Mouse (Mus musculus): ENCODE measurements around the gene Slc26a6. TPM values are rescaled to one million over a fixed set of nuclear protein-coding genes. Genes with fewer than 3 reads are reported as not detected.
A peak's percentile ranks its signal among the peaks of the same experiment; 100 is the strongest.

Slc26a6 gene
- polyA plus RNA-seq (2014; fragmentation: Nextera tagmentation; extraction: Ambion mirVana), result 7.6 and 8.7 TPM in 2 replicates

DNA sequence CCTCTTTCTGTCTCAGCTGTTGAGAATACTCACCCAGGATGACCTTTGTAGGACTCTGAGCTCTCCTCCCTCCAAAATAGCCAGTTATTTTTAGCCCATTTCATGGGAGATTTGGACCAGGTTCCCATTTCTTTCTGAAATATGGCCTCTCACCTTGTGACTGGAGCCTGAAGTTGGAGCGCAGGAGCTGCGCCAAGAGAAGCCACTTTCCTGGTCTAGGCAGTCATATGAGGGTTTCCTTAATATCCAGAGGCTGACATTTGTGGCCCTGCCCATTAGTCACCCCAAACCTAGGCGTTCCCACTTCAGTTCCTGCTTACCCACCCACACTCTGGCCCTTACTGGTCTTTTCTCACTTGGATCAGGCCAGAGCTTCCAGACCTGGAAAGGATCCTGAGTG, at the start of gene Slc26a6:
TSS of gene Slc26a6 (plus strand) at position 308 of the 400 bp plus-strand sequence.
- ATAC-seq (ENCODE audit: insufficient number of reproducible peaks, insufficient read depth, low FRiP score, low read depth), result no peak
- Histone ChIP-seq H3K9me3 (ENCODE audit: control insufficient read depth, low read length) (no peaks in the 10 kb centered on the region), H3K4me3 (ENCODE audit: control insufficient read depth in 1 of 2, insufficient read depth in 1 of 2, low read depth in 1 of 2, low read length in 2 of 2) (peak within 1 kb of the TSS; percentile 65 to 83), H3K27ac (replicated peaks in 1 of 2; ENCODE audit: control insufficient read depth in 1 of 2, insufficient read depth in 1 of 2, low read depth in 2 of 2, low read length in 2 of 2) (peak within 1 kb of the TSS; percentile 55 to 84), H3K9ac (ENCODE audit: low read length) (peak within 1 kb of the TSS; percentile 85), H3K36me3 (ENCODE audit: control insufficient read depth, insufficient read depth, low read length) (peaks cover 11% of the 10 kb centered on the region), H3K4me1 (ENCODE audit: control insufficient read depth in 2 of 2, insufficient read depth in 2 of 2, low read length in 2 of 2) (peaks cover 16 to 26% of the 10 kb centered on the region in 2 experiments), H3K4me2 (ENCODE audit: low read length) (peak within 1 kb of the TSS; percentile 97), H3K27me3 (ENCODE audit: control insufficient read depth, insufficient read depth, low read length) (peaks cover 9% of the 10 kb centered on the region; the same call in 1 of the 2 replicates)
- 82% methylated on average over 3 of the region's 3 CpGs for WGBS

DNA sequence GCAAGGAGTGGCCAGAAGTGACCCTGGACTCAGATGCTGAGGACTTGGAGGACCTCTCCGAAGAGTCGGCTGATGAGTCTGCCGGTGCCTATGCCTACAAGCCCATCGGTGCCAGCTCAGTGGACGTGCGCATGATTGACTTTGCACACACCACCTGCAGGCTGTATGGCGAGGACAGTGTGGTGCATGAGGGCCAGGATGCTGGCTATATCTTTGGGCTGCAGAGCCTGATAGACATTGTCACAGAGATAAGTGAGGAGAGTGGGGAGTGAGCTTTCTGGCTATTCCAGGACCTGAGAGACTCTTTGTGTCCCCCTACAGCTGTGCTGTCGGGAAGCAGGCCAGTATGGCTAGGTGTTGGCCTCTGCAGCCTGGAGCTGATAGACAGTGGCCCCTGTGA, 47.3 kb upstream of the Slc26a6 start:
- Histone ChIP-seq H3K4me3 (ENCODE audit: control insufficient read depth in 1 of 2, insufficient read depth in 1 of 2, low read depth in 1 of 2, low read length in 2 of 2) (no peak overlapping the region), H3K36me3 (ENCODE audit: control insufficient read depth, insufficient read depth, low read length) (peaks cover 68% of the 10 kb centered on the region), H3K9ac (ENCODE audit: low read length) (no peak overlapping the region), H3K4me1 (ENCODE audit: control insufficient read depth in 2 of 2, insufficient read depth in 2 of 2, low read length in 2 of 2) (peaks cover 16 to 42% of the 10 kb centered on the region in 2 experiments), H3K27ac (replicated peaks in 1 of 2; ENCODE audit: control insufficient read depth in 1 of 2, insufficient read depth in 1 of 2, low read depth in 2 of 2, low read length in 2 of 2) (no peak overlapping the region), H3K4me2 (ENCODE audit: low read length) (no peak overlapping the region), H3K27me3 (ENCODE audit: control insufficient read depth, insufficient read depth, low read length) (no peaks in the 10 kb centered on the region), H3K9me3 (ENCODE audit: control insufficient read depth, low read length) (no peaks in the 10 kb centered on the region)
- no peak for ATAC-seq (ENCODE audit: insufficient number of reproducible peaks, insufficient read depth, low FRiP score, low read depth)
- WGBS, result 75% methylated on average over 8 of the region's 8 CpGs

DNA sequence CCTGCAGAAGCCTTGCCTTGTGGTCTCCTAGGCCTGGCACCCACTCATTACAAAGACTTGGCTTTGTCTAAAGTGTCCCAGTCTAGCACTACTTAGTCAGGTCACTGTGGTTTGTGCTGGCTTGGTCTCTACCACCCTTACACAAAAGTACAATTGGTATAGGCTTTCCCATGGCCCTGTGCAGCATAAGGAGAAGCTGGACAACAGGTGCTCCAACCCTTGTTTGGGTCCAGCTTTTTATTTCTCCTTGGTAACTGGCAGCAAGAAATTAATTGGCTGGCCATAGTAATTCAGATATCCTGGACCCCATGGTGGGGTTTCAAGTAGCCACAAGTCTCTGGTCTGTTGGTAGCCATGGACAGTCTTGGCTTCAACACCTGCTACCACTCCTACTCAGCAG, 46.7 kb upstream of the Slc26a6 start:
- no peaks in the 10 kb centered on the region for H3K9me3 ChIP-seq (ENCODE audit: control insufficient read depth, low read length)
- no peaks in the 10 kb centered on the region for H3K27me3 ChIP-seq (ENCODE audit: control insufficient read depth, insufficient read depth, low read length)
- H3K4me2 ChIP-seq (ENCODE audit: low read length), result no peak overlapping the region
- H3K4me1 ChIP-seq (ENCODE audit: control insufficient read depth in 2 of 2, insufficient read depth in 2 of 2, low read length in 2 of 2), result peaks cover 16 to 42% of the 10 kb centered on the region in 2 experiments
- no peak overlapping the region for H3K9ac ChIP-seq (ENCODE audit: low read length)
- H3K4me3 ChIP-seq (ENCODE audit: control insufficient read depth in 1 of 2, insufficient read depth in 1 of 2, low read depth in 1 of 2, low read length in 2 of 2), result no peak overlapping the region
- peaks cover 63% of the 10 kb centered on the region for H3K36me3 ChIP-seq (ENCODE audit: control insufficient read depth, insufficient read depth, low read length)
- no peak for ATAC-seq (ENCODE audit: insufficient number of reproducible peaks, insufficient read depth, low FRiP score, low read depth)
- H3K27ac ChIP-seq (replicated peaks in 1 of 2; ENCODE audit: control insufficient read depth in 1 of 2, insufficient read depth in 1 of 2, low read depth in 2 of 2, low read length in 2 of 2), result peak overlapping the region in 1 of 2 experiments; percentile 74; a peak in 2 of 4 replicates

DNA sequence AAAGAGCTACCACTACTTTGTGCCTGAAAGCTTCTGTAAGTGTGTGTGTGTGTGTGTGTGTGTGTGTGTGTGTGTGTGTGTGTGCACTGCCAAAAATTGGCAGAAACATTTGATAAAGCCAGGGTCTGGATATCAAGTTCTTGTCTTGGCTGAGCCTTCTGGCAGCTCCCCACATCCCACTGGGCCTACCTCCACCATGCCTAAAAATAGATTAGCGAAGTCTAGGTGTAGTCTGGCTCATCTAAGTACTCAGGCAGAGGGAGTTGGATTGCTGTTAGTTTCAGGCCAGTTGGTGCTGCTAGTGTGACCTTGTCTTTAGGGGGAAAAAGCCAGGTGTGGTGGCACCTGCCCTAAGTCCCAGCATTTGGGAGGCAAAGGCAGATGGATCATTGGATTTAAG, 46.3 kb upstream of the Slc26a6 start:
- H3K9me3 ChIP-seq (ENCODE audit: control insufficient read depth, low read length), result no peaks in the 10 kb centered on the region
- no peak overlapping the region for H3K4me3 ChIP-seq (ENCODE audit: control insufficient read depth in 1 of 2, insufficient read depth in 1 of 2, low read depth in 1 of 2, low read length in 2 of 2)
- no peak for ATAC-seq (ENCODE audit: insufficient number of reproducible peaks, insufficient read depth, low FRiP score, low read depth)
- H3K9ac ChIP-seq (ENCODE audit: low read length), result no peak overlapping the region
- peaks cover 16 to 42% of the 10 kb centered on the region in 2 experiments for H3K4me1 ChIP-seq (ENCODE audit: control insufficient read depth in 2 of 2, insufficient read depth in 2 of 2, low read length in 2 of 2)
- H3K36me3 ChIP-seq (ENCODE audit: control insufficient read depth, insufficient read depth, low read length), result peaks cover 63% of the 10 kb centered on the region
- WGBS, result 46% methylated on average over 1 of the region's 1 CpGs
- H3K27me3 ChIP-seq (ENCODE audit: control insufficient read depth, insufficient read depth, low read length), result no peaks in the 10 kb centered on the region
- H3K27ac ChIP-seq (replicated peaks in 1 of 2; ENCODE audit: control insufficient read depth in 1 of 2, insufficient read depth in 1 of 2, low read depth in 2 of 2, low read length in 2 of 2), result peak overlapping the region; percentile 41 to 74; a peak in 2 of 4 replicates
- H3K4me2 ChIP-seq (ENCODE audit: low read length), result no peak overlapping the region

- Histone ChIP-seq H3K27me3 (ENCODE audit: control insufficient read depth, insufficient read depth, low read length) (no peaks in the 10 kb centered on the region), H3K9me3 (ENCODE audit: control insufficient read depth, low read length) (no peaks in the 10 kb centered on the region), H3K36me3 (ENCODE audit: control insufficient read depth, insufficient read depth, low read length) (peaks cover 63% of the 10 kb centered on the region), H3K27ac (replicated peaks in 1 of 2; ENCODE audit: control insufficient read depth in 1 of 2, insufficient read depth in 1 of 2, low read depth in 2 of 2, low read length in 2 of 2) (peak overlapping the region in 1 of 2 experiments; percentile 74; a peak in 1 of 4 replicates), H3K4me1 (ENCODE audit: control insufficient read depth in 2 of 2, insufficient read depth in 2 of 2, low read length in 2 of 2) (peaks cover 16 to 42% of the 10 kb centered on the region in 2 experiments), H3K4me3 (ENCODE audit: control insufficient read depth in 1 of 2, insufficient read depth in 1 of 2, low read depth in 1 of 2, low read length in 2 of 2) (no peak overlapping the region), H3K4me2 (ENCODE audit: low read length) (0 out of 2 replicates have a peak overlapping the region, but pooled peaks have one; percentile 82), H3K9ac (ENCODE audit: low read length) (peak overlapping the region; percentile 26; the same call in 1 of the 2 replicates)
- WGBS, result 69% methylated on average over 5 of the region's 5 CpGs
- no peak for ATAC-seq (ENCODE audit: insufficient number of reproducible peaks, insufficient read depth, low FRiP score, low read depth)
Measured at GRCm38 (mm10) chr9:108807674-108808073, 45.4 kb upstream of the Slc26a6 start.

- peaks cover 63% of the 10 kb centered on the region for H3K36me3 ChIP-seq (ENCODE audit: control insufficient read depth, insufficient read depth, low read length)
- H3K9ac ChIP-seq (ENCODE audit: low read length), result peak within 1 kb of the TSS; percentile 90
- ATAC-seq (ENCODE audit: insufficient number of reproducible peaks, insufficient read depth, low FRiP score, low read depth), result peak; percentile 85
- under 1% methylated on average over 58 of the region's 62 CpGs for WGBS
- H3K4me3 ChIP-seq (ENCODE audit: control insufficient read depth in 1 of 2, insufficient read depth in 1 of 2, low read depth in 1 of 2, low read length in 2 of 2), result peak within 1 kb of the TSS; percentile 53 to 74
- peak within 1 kb of the TSS; percentile 82 for H3K4me2 ChIP-seq (ENCODE audit: low read length)
- H3K27ac ChIP-seq (replicated peaks in 1 of 2; ENCODE audit: control insufficient read depth in 1 of 2, insufficient read depth in 1 of 2, low read depth in 2 of 2, low read length in 2 of 2), result peak within 1 kb of the TSS; percentile 41 to 74; a peak in 2 of 4 replicates
- peaks cover 16 to 42% of the 10 kb centered on the region in 2 experiments for H3K4me1 ChIP-seq (ENCODE audit: control insufficient read depth in 2 of 2, insufficient read depth in 2 of 2, low read length in 2 of 2)
- H3K27me3 ChIP-seq (ENCODE audit: control insufficient read depth, insufficient read depth, low read length), result no peaks in the 10 kb centered on the region
- H3K9me3 ChIP-seq (ENCODE audit: control insufficient read depth, low read length), result no peaks in the 10 kb centered on the region
Measured at GRCm38 (mm10) chr9:108808163-108808665, 44.9 kb upstream of the Slc26a6 start, which contains the start of gene Nckipsd. Nckipsd (plus strand) TSS chr9:108808368.

DNA sequence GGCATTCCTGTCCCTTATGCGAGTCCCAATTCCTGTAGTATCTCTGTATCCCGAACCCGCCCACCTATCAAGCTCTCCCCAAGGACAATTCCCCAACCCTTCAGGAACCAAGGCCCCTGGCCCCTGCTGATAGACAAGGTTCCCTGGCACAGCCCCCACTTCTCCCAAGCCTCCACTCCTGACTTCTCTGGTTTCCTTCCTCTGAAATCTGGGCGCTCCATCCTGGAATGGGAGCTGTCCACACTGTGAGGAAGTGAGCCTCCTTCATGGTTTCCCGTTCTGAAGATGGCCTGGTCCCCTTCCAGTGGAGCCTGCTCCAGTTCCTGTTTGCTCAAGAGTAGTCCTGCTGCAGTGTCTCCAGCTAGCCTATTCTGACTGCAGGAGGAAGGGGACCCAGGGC, 43.9 kb upstream of the Slc26a6 start:
- H3K9ac ChIP-seq (ENCODE audit: low read length), result peak overlapping the region; percentile 90; the same call in 1 of the 2 replicates
- 42% methylated on average over 5 of the region's 5 CpGs for WGBS
- H3K4me2 ChIP-seq (ENCODE audit: low read length), result peak overlapping the region; percentile 82
- H3K4me3 ChIP-seq (ENCODE audit: control insufficient read depth in 1 of 2, insufficient read depth in 1 of 2, low read depth in 1 of 2, low read length in 2 of 2), result peak overlapping the region; percentile 53 to 74
- H3K9me3 ChIP-seq (ENCODE audit: control insufficient read depth, low read length), result no peaks in the 10 kb centered on the region
- peak; percentile 51; the same call in 1 of the 2 replicates for ATAC-seq (ENCODE audit: insufficient number of reproducible peaks, insufficient read depth, low FRiP score, low read depth)
- peaks cover 63% of the 10 kb centered on the region for H3K36me3 ChIP-seq (ENCODE audit: control insufficient read depth, insufficient read depth, low read length)
- H3K4me1 ChIP-seq (ENCODE audit: control insufficient read depth in 2 of 2, insufficient read depth in 2 of 2, low read length in 2 of 2), result peaks cover 16 to 42% of the 10 kb centered on the region in 2 experiments
- no peaks in the 10 kb centered on the region for H3K27me3 ChIP-seq (ENCODE audit: control insufficient read depth, insufficient read depth, low read length)
- H3K27ac ChIP-seq (replicated peaks in 1 of 2; ENCODE audit: control insufficient read depth in 1 of 2, insufficient read depth in 1 of 2, low read depth in 2 of 2, low read length in 2 of 2), result peak overlapping the region; percentile 12 to 14; a peak in 2 of 4 replicates
